ENCODE assay signal across 11 mouse cellular contexts in the genomic region with DNA sequence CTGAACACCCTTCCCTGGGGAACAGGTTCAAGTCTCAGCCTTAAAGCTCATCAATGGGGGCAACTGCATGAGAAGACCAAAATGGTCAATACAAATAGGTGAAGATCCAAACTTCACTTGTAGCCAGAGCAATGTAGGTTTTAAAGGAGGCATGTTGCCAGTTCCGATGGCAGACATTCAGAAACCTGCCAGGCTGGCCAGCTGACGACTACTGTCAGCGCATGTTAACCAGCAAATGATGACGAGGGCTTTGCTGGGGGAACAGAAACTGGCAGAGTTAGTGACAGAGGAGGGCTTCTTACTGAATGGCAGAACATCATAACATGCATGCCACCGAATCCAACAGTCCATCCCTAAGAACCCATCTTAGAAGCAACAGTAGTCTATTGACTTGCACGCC. TPM values are rescaled to one million over a fixed set of nuclear protein-coding genes. Genes with fewer than 3 reads are reported as not detected.
DNase-seq lines count a peak whose midpoint lies in the region; TF ChIP-seq lines count a peak whose summit lies in the region.
"Had no signal": no experiment of that assay in that cellular context is flagged by ENCODE, and none has a peak within 500 bp of the region (broad histone marks: within the 10 kb centered on the region; RNA-seq: fewer than 3 reads in every experiment).

No protein-coding gene starts in this region.

- TF ChIP-seq CTCF in brain, embryonic 14.5 days (IDR thresholded peaks at IDR 0.05; ENCODE audit: borderline replicate concordance, extremely low read depth, insufficient read depth, insufficient read length) = no peak

- no peak for TF ChIP-seq POLR2A in brain, embryonic 14.5 days (IDR thresholded peaks at IDR 0.05; ENCODE audit: borderline replicate concordance, extremely low read depth, insufficient read depth, insufficient read length, poor library complexity, severe bottlenecking)

- peak; percentile 88 for DNase-seq in heart, adult 11 months
- no peak for DNase-seq in heart, postnatal 4 days
- DNase-seq in A20 (ENCODE audit: low read depth, low spot score) = peak; percentile 33
- DNase-seq in brain, embryonic 14.5 days (ENCODE audit: low read depth) = peak; percentile 75
- DNase-seq in cerebellum, postnatal 14 days = peak; percentile 69 to 70
- DNase-seq in right cerebral cortex, postnatal 10 days (ENCODE audit: low spot score in 2 of 2) = no peak
- DNase-seq in urinary bladder, adult 18-20 months (ENCODE audit: low spot score in 2 of 2) = no peak
- DNase-seq: adrenal gland, postnatal 10 days; kidney, adult 11 months had no signal

RNA-seq across cellular contexts. Expression of gene Shtn1, which starts 2.9 kb away (rescaled TPM):
- 1 to 10 TPM; 1.5 to 1.8 TPM for total RNA-seq in heart, postnatal 4 days (2021)
- 46.4 and 51.1 TPM in 2 replicates for polyA plus RNA-seq in brain, embryonic 14.5 days (2012; rRNA removed)
- polyA plus RNA-seq: erythroblast, embryonic 14.5 days; G1E had no signal

Comparison
In these comparisons a context has a peak if more than half of its experiments do, and no peak if none do; other contexts are left out.
1. DNase-seq: peak in heart, adult 11 months (single experiment), A20 (single experiment), brain, embryonic 14.5 days (single experiment) and cerebellum, postnatal 14 days (2 of 2); none in heart, postnatal 4 days (single experiment), right cerebral cortex, postnatal 10 days (0 of 2) and urinary bladder, adult 18-20 months (0 of 2).